Mouse (Mus musculus) lung, embryonic 15.5 days (tissue): ENCODE results near the gene Slk. TPM values are rescaled to one million over a fixed set of nuclear protein-coding genes. Genes with fewer than 3 reads are reported as not detected.

ENCODE experiments used
- ATAC-seq: fragments of 200-750 bp; cut with Nextera tagmentation; 2 replicates; pipeline ENCODE4 v1.8.0; 2017; ENCODE audit warnings: moderate number of reproducible peaks, borderline replicate concordance; ENCODE audit not compliant: low FRiP score, low TSS enrichment; ENCODE audit errors: extremely low read depth
- H3K27ac ChIP-seq: fragments of 300-500 bp; sonication (generic); 2 replicates; pipeline ENCODE4 v1.5.1; 2015; ENCODE audit warnings: moderate library complexity, mild to moderate bottlenecking, inconsistent platforms
- H3K27me3 ChIP-seq: fragments of 300-500 bp; sonication (generic); 2 replicates; pipeline ENCODE4 v1.6.1; 2015; ENCODE audit warnings: inconsistent platforms
- H3K36me3 ChIP-seq: fragments of 300-500 bp; sonication (generic); 2 replicates; pipeline ENCODE4 v1.6.1; 2015; ENCODE audit warnings: inconsistent platforms
- H3K4me1 ChIP-seq: fragments of 300-500 bp; sonication (generic); 2 replicates; pipeline ENCODE4 v1.6.1; 2015; ENCODE audit warnings: inconsistent platforms
- H3K4me2 ChIP-seq: fragments of 300-500 bp; sonication (generic); 2 replicates; pipeline ENCODE4 v1.6.1; 2015; ENCODE audit warnings: inconsistent platforms, mild to moderate bottlenecking, moderate library complexity
- H3K4me3 ChIP-seq: fragments of 300-500 bp; sonication (generic); 2 replicates; pipeline ENCODE4 v1.5.1; 2015; ENCODE audit warnings: mild to moderate bottlenecking, inconsistent platforms
- H3K9ac ChIP-seq: fragments of 300-500 bp; sonication (generic); 2 replicates; pipeline ENCODE4 v1.6.1; 2015; ENCODE audit warnings: inconsistent platforms
- H3K9me3 ChIP-seq: fragments of 300-500 bp; sonication (generic); 2 replicates; pipeline ENCODE4 v1.6.1; 2016; ENCODE audit warnings: inconsistent platforms
- WGBS: fragments of 180-500 bp; shearing (Covaris S2); methylation state at CpG from one replicate; pipeline ENCODE4 v1.1.7; 2015; 5-methylcytosine and 5-hydroxymethylcytosine counted together
- polyA plus RNA-seq: library from polyadenylated mRNA; unstranded; fragments of >200 nt; fragmentation: Nextera tagmentation; extraction: Ambion mirVana; gene quantifications from 2 replicates; pipeline ENCODE4 v1.2.1, GENCODE M21; 2015

Slk gene
- polyA plus RNA-seq, 1 experiment from 2014 or later: 13.6 TPM

DNA sequence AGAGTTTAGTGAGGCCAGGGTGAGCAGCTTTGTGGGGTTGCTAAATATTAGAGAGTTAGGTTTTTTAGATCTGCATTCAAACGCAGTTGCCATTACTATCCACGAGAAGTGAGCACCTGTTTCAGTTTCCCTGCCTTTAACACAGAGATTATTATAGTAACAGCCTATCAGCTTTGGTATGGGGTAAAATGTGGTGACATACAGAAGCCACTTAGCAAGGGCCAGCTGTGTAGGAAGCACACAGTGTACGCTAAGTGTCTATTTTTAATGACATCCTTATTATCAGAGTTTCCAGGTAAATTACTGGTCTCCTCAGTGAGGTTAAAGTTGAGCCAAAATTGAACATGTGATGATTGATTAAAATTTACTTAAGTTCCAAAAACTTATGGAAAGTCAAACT, 5.8 kb upstream of the Slk start:
- Histone ChIP-seq H3K4me1 (peaks cover 5% of the 10 kb centered on the region), H3K36me3 (no peaks in the 10 kb centered on the region), H3K4me3 (no peak overlapping the region), H3K27me3 (no peaks in the 10 kb centered on the region), H3K4me2 (no peak overlapping the region), H3K27ac (no peak overlapping the region), H3K9ac (no peak overlapping the region), H3K9me3 (no peaks in the 10 kb centered on the region)
- 72% methylated on average over 3 of the region's 3 CpGs for WGBS
- no peak for ATAC-seq

DNA sequence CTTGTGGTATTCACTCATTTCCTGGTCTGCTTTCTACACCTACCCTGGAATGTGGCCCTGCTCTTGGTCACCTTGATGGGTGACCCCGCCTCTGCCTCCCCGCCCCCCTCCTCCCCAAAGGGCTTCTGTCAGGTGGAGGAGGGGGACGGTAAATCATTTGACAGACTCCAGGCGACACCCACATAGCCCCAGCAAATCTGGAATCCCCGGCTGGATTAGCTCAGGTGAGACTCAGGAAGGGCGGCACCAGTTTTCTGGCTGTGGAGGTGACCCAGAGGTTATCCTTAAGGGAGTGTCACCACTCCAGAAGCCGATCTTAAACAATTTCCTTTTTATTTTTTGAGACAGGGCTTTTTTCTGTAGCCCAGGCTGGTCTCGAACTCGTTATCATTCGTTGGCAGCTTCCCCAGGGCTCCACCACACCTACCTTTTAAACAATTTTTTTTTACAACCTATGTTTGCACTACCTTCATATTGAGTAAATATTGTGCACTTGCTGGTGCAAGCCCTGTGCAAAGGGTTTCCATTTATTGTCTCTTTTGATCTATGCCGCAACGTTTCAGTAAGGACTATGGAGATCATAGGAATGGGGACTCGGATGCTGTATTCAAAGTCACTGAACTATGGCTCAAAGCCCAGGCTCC, 775 bp upstream of the Slk start:
- Histone ChIP-seq H3K27me3 (no peaks in the 10 kb centered on the region), H3K4me3 (peak overlapping the region; percentile 86), H3K27ac (peak overlapping the region; percentile 97), H3K9ac (peak overlapping the region; percentile 86), H3K9me3 (no peaks in the 10 kb centered on the region), H3K36me3 (no peaks in the 10 kb centered on the region), H3K4me2 (peak overlapping the region; percentile 74), H3K4me1 (peaks cover 28% of the 10 kb centered on the region)
- ATAC-seq: no peak
- WGBS: 18% methylated on average over 13 of the region's 13 CpGs

DNA sequence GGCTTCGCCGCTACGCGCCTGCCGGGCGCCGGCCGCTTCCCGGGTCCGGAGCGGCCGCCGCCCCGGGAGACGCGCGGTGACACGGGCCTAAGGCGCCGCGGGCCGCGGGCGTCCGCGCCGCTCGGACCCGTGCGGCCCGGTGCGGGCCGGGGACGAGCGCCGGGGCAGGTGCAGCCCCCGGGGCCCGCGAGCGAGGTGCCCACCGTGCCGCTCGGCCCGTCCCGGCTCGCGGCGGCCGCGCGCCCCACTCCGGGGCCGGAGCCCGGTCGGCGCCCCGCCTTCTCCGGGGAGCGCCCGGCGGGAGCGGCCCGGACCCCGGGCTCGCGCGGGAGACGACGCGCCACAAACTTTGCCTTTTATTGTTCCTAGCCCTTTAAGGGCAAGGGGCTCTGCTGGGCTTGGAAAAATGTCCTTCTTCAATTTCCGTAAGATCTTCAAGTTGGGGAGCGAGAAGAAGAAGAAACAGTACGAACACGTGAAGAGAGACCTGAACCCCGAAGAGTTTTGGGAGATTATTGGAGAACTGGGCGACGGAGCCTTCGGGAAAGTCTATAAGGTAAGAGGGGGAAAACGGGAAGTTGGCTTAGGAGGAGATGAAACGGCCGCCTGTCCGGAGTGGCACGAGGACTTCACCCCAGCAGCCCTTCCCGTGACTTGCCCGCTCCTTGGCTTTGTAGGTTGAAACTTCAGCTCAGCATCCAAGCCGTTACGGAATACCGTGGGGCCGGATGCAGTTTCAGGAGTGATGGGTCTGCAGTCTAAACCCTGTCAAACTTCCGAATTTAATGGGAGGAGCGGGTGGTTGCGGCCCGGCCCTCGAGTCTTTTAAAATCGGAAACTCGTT, 532 bp downstream of the Slk start:
- peak; percentile 61 for ATAC-seq
- H3K9ac ChIP-seq: peak overlapping the region; percentile 86
- no peaks in the 10 kb centered on the region for H3K36me3 ChIP-seq
- WGBS: under 1% methylated on average over 55 of the region's 96 CpGs
- H3K4me2 ChIP-seq: peak overlapping the region; percentile 74
- H3K9me3 ChIP-seq: no peaks in the 10 kb centered on the region
- peak overlapping the region; percentile 86 for H3K4me3 ChIP-seq
- H3K27ac ChIP-seq: peak overlapping the region; percentile 97
- H3K27me3 ChIP-seq: no peaks in the 10 kb centered on the region
- H3K4me1 ChIP-seq: peaks cover 28% of the 10 kb centered on the region

DNA sequence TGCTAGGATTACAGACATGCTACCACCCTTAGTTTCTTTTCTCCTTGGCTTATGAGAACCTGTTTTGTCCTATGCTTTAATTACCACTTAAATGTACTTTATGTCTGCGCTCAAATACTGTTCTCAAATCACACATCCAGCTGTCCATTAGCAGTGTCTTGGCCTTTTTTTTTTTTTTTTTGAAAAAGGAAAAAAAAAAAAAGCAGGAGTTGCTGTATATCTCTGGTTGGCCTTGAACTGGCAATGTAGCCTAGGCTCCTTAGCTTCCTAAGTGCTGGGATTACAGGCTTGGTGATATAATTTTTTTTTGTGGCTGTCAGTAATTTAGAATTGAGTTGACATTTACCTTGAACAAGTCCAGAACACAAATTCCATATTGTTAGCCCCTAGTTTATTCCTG, 6.3 kb downstream of the Slk start:
- no peaks in the 10 kb centered on the region for H3K36me3 ChIP-seq
- H3K9me3 ChIP-seq: no peaks in the 10 kb centered on the region
- no peak overlapping the region for H3K4me2 ChIP-seq
- 90% methylated on average over 1 of the region's 1 CpGs for WGBS
- ATAC-seq: no peak
- no peak overlapping the region for H3K9ac ChIP-seq
- no peaks in the 10 kb centered on the region for H3K27me3 ChIP-seq
- H3K4me1 ChIP-seq: peaks cover 30% of the 10 kb centered on the region; the same call in 1 of the 2 replicates
- H3K27ac ChIP-seq: no peak overlapping the region
- no peak overlapping the region for H3K4me3 ChIP-seq

DNA sequence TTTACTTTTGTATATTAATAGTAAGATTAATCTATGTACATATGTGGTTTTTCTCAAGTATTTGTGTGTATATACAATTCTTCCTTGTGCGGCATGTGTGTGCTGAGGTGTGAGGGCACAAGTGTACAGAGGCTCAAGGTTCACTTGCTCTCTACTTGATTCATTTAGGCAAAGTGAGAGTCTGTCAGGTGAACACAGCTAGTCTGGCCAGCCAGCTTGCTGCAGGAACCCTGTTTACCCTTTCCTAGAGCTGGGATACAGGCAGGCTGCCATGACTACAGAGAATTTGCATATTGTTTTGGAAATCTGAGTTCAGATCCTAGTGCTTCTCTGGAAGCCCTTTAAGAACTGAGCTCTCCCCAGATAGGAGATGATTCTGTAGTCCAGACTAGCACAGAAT, 7.5 kb downstream of the Slk start:
- H3K36me3 ChIP-seq: no peaks in the 10 kb centered on the region
- peaks cover 18% of the 10 kb centered on the region; the same call in 1 of the 2 replicates for H3K4me1 ChIP-seq
- H3K9me3 ChIP-seq: no peaks in the 10 kb centered on the region
- no peak overlapping the region for H3K27ac ChIP-seq
- no peaks in the 10 kb centered on the region for H3K27me3 ChIP-seq
- H3K9ac ChIP-seq: no peak overlapping the region
- no peak overlapping the region for H3K4me3 ChIP-seq
- WGBS: 85% methylated on average over 1 of the region's 1 CpGs
- no peak for ATAC-seq
- no peak overlapping the region for H3K4me2 ChIP-seq

DNA sequence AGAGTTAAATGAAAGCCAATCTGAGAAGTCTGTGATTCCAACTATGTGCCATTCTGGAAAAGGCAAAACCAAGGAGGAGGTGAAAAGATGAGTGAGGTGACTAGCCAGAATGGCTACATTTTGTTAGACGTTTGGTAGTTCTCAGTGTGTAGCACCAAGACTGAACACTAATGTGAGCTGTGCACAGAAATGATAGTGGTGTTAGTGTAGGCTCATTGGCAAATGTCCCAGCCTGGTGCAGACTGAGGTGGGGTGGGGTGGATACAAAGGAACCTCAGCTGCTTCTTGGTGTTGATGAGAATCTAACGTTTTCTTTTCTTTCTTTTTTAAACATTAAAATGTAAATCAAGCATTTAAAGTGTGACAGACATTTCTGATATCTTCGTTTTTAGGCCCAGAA, 29.0 kb downstream of the Slk start:
- H3K9me3 ChIP-seq: no peaks in the 10 kb centered on the region
- no peak overlapping the region for H3K4me2 ChIP-seq
- no peak overlapping the region; the same call in 1 of the 2 replicates for H3K27ac ChIP-seq
- no peak for ATAC-seq
- no peaks in the 10 kb centered on the region for H3K27me3 ChIP-seq
- no peak overlapping the region for H3K4me3 ChIP-seq
- H3K4me1 ChIP-seq: 0 out of 2 replicates have a peak, but pooled peaks cover 5% of the 10 kb centered on the region
- H3K36me3 ChIP-seq: peaks cover 5% of the 10 kb centered on the region
- 31% methylated on average over 3 of the region's 3 CpGs for WGBS
- H3K9ac ChIP-seq: no peak overlapping the region

DNA sequence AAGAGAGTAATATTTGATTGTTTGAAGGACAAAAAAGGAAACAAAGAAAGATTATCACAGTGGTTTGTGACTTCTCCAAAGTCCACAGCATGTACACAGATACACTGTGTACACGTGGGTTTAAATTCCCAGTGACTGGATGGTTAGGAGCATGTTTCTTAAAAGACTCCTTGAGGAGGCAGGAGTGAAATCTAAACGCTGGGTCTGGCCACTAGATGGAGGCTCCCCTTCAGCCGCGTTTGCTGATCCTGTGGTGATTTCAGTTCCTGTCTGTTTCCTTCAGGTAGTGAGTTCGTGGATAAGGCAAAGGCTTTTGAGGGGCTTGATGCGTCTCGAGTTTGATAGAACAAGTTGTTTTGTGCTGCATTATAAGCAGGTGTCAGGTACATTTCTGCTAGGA, 34.0 kb downstream of the Slk start:
- no peak overlapping the region for H3K9ac ChIP-seq
- H3K4me2 ChIP-seq: no peak overlapping the region
- H3K4me1 ChIP-seq: no peaks in the 10 kb centered on the region
- H3K27me3 ChIP-seq: no peaks in the 10 kb centered on the region
- H3K36me3 ChIP-seq: peaks cover 38% of the 10 kb centered on the region
- ATAC-seq: no peak
- H3K27ac ChIP-seq: no peak overlapping the region
- no peaks in the 10 kb centered on the region for H3K9me3 ChIP-seq
- WGBS: 53% methylated on average over 7 of the region's 7 CpGs
- no peak overlapping the region for H3K4me3 ChIP-seq

DNA sequence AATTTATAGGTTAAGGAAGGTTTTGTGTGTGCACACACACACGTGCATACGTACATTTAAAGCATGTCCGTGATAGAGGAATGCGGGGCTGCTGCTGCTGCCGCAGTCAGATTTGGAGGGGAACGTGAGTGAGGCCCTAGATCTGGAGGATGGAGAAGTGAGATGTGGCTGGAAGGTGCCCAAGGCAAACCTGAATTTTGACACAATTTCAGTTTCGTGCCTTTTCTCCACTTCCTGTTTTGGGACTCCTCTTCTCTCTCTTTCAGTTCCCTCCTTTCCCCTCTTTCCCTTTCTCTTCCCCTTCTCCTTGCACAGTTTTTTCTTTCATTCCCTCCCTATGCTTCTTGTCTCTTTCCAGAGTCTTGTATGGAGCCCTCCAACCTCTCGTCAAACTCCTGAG, 42.0 kb downstream of the Slk start:
- Histone ChIP-seq H3K9me3 (no peaks in the 10 kb centered on the region), H3K4me3 (no peak overlapping the region), H3K9ac (no peak overlapping the region), H3K4me2 (no peak overlapping the region), H3K27me3 (no peaks in the 10 kb centered on the region), H3K4me1 (no peaks in the 10 kb centered on the region), H3K27ac (no peak overlapping the region), H3K36me3 (peaks cover 74% of the 10 kb centered on the region)
- no peak for ATAC-seq
- 81% methylated on average over 8 of the region's 8 CpGs for WGBS

DNA sequence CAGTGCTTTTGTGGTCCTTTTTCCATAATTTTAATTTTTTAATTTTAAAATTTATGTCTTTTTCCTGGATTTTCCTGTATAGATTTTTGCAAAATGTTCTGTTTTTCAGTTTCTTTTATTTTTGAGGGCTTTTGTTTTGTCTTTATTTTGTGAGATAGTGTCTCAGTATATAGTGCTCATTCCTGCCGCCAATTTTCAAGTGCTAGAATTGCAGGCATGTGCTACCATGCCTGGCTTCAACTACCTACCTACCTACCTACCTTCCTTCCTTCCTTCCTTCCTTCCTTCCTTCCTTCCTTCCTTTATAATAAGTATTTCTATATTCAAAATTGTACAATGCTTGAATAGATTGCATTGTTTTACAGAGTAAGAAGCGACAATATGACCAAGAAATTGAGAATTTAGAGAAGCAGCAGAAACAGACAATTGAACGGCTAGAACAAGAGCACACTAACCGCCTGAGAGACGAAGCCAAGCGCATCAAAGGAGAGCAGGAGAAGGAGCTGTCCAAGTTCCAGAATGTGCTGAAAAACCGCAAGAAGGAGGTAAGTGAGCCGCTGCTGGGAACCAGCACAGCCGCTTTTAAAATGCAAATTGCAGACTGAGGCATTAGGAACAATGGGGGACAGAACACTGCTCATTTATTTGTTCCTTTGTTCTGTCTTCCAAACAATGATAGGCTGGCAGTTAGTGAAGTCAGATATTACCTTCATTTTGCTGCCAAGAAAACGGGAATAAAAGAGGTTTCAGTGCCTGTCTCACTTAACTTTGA, 45.6 kb downstream of the Slk start:
- Histone ChIP-seq H3K4me3 (no peak overlapping the region), H3K4me1 (no peaks in the 10 kb centered on the region), H3K9ac (no peak overlapping the region), H3K9me3 (no peaks in the 10 kb centered on the region), H3K4me2 (no peak overlapping the region), H3K27me3 (no peaks in the 10 kb centered on the region), H3K27ac (no peak overlapping the region), H3K36me3 (peaks cover 51% of the 10 kb centered on the region)
- no peak for ATAC-seq
- WGBS: 68% methylated on average over 10 of the region's 10 CpGs

DNA sequence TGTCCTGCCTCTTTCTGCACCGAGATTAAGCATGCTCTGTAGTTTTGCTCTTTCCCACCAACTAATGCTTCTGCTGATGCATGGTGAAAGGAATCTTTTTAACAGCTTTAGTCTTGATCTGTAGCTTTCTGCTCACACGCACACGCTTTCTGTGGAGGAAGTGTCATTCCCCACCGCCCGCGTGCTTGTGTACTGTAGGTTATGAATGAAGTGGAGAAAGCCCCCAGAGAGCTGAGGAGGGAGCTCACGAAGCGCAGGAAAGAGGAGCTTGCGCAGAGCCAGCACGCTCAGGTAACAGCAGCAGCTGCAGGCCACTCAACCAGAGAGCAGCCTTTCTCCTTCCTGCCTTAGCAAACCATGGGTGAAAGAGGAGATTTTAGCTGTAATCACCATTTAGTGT, 48.0 kb downstream of the Slk start:
- WGBS: 92% methylated on average over 10 of the region's 10 CpGs
- ATAC-seq: no peak
- H3K27ac ChIP-seq: no peak overlapping the region
- no peak overlapping the region for H3K4me2 ChIP-seq
- no peaks in the 10 kb centered on the region for H3K9me3 ChIP-seq
- no peaks in the 10 kb centered on the region for H3K4me1 ChIP-seq
- no peaks in the 10 kb centered on the region for H3K27me3 ChIP-seq
- no peak overlapping the region for H3K9ac ChIP-seq
- H3K4me3 ChIP-seq: no peak overlapping the region
- H3K36me3 ChIP-seq: peaks cover 35% of the 10 kb centered on the region

DNA sequence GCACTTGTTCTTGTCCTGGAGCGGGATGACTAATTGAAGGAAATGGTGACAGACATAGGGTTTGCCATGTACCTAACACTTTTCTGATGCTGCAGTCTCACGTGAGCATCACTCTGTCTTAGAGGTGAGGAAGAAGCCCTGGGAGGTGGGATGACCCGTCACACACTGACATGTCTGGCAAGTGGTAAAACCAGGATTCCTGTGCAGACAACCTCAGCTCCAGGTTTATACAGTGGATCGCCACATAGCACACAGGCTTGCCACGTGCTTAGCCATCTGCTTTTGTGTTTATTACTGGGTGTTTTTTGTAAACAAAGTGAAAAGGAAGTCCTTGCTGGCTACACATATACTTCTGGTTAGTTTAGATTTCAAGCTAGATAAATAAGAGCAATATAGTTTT, 49.6 kb downstream of the Slk start:
- WGBS: 62% methylated on average over 5 of the region's 5 CpGs

DNA sequence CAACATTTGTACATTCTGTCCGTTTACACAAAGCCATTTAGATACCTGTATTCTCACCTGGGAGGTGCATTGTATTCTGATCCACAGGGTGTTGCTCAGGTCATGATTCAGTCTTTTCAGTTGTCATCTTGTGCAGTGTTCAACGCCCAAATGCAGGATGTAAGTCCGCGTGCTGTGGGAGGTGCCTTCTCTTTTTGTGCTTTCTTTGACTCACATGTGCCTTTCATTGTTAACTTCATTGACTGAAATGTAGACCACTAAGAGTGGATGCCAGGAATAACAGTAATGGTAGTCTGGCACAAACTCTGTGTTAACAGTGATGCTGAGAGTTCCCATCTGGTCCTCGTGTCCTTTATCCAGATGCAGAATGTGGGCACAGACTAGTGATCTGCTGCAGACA, 50.9 kb downstream of the Slk start:
- no peaks in the 10 kb centered on the region for H3K9me3 ChIP-seq
- no peaks in the 10 kb centered on the region for H3K4me1 ChIP-seq
- H3K9ac ChIP-seq: no peak overlapping the region
- WGBS: 69% methylated on average over 5 of the region's 5 CpGs
- no peaks in the 10 kb centered on the region for H3K27me3 ChIP-seq
- no peak overlapping the region for H3K4me2 ChIP-seq
- ATAC-seq: no peak
- H3K27ac ChIP-seq: no peak overlapping the region
- H3K36me3 ChIP-seq: peaks cover 12% of the 10 kb centered on the region
- no peak overlapping the region for H3K4me3 ChIP-seq

More for the DNA sequence above, 49.6 kb downstream of the Slk start:
- Histone ChIP-seq H3K4me1 (no peaks in the 10 kb centered on the region), H3K4me2 (no peak overlapping the region), H3K36me3 (peaks cover 22% of the 10 kb centered on the region), H3K9ac (no peak overlapping the region), H3K27me3 (no peaks in the 10 kb centered on the region), H3K9me3 (no peaks in the 10 kb centered on the region), H3K27ac (no peak overlapping the region), H3K4me3 (no peak overlapping the region)
- ATAC-seq: no peak
